Mouse (Mus musculus): ENCODE measurements around the gene Eps8l1. TPM values are rescaled to one million over a fixed set of nuclear protein-coding genes. Genes with fewer than 3 reads are reported as not detected.

The Eps8l1 gene
- polyA plus RNA-seq, 1 experiment = 15.0 TPM

- no peak overlapping the region for H3K4me3 ChIP-seq (ENCODE audit: insufficient read depth, low read length)
- H3K27ac ChIP-seq (ENCODE audit: insufficient read depth, low read length) = no peak overlapping the region
- TF ChIP-seq CTCF (IDR thresholded peaks at IDR 0.05; ENCODE audit: extremely low read depth, insufficient read depth, low read length) (no peak), POLR2A (IDR thresholded peaks at IDR 0.05; ENCODE audit: extremely low read depth, insufficient read depth, low read length) (no peak)
- peaks cover 4% of the 10 kb centered on the region for H3K4me1 ChIP-seq (ENCODE audit: control insufficient read depth, insufficient read depth, low read length)
These were observed 44.4 kb downstream of the Eps8l1 start for GRCm38 (mm10) chr7:4504646-4505435.

DNA sequence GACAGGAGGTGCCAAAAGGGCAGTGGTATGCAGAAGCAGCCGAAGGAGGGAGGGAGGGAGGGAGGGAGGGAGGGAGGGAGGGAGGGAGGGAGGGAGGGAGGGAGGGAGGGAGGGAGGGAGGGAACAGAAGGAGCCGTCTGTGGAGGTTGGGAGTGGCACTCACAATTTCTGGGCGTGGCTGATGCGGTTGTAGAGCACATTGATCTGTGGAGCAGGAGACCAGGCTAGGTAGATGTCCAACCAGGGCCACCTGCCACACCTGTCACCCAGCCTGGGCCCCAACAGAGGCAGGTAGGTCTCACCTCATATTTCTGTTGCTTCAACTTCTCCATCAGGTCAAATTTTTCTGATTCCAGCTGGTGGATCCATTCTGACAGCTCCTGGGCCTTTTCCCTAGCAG lies 46.7 kb downstream of the Eps8l1 start:
- no peaks in the 10 kb centered on the region for H3K4me1 ChIP-seq (ENCODE audit: control insufficient read depth, insufficient read depth, low read length)
- H3K4me3 ChIP-seq (ENCODE audit: insufficient read depth, low read length) = no peak overlapping the region
- TF ChIP-seq CTCF (IDR thresholded peaks at IDR 0.05; ENCODE audit: extremely low read depth, insufficient read depth, low read length) (no peak), POLR2A (IDR thresholded peaks at IDR 0.05; ENCODE audit: extremely low read depth, insufficient read depth, low read length) (no peak)
- H3K27ac ChIP-seq (ENCODE audit: insufficient read depth, low read length) = no peak overlapping the region

DNA sequence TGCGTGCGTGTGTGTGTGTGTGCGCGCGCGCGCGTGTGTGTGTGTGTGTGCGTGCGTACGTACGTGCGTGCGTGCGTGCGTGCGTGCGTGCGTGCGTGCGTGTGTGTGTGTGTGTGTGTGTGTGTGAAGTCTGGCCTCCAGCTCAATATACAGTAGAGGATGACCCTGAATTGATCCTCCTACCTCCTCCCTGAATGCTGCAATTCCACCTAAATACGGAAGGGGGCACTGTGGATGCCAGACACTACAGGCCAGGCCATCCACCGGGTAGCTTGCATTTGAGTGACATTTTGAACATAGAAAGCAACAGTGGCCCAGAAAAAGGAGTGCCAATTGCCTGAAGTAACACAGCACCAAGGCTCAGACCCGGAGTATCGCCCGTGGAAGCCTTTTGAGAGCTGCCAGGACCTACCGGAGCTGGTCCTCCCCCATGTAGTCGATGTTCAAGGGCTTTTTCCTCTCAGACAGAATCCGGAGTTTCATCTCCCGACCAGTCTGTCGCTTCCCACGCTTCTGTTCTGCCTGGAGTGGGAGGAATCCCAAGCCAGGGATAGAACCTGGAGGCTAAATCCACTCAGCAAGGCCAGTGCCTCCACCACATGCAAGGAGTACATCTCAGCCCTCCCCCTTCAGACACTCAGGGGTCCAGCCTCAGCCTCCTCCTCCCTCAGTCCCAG lies 47.7 kb downstream of the Eps8l1 start:
- TF ChIP-seq CTCF (IDR thresholded peaks at IDR 0.05; ENCODE audit: extremely low read depth, insufficient read depth, low read length) (0 out of 2 replicates have a peak, but pooled peaks have one; percentile 23), POLR2A (IDR thresholded peaks at IDR 0.05; ENCODE audit: extremely low read depth, insufficient read depth, low read length) (no peak)
- Histone ChIP-seq H3K27ac (ENCODE audit: insufficient read depth, low read length) (no peak overlapping the region), H3K4me3 (ENCODE audit: insufficient read depth, low read length) (no peak overlapping the region), H3K4me1 (ENCODE audit: control insufficient read depth, insufficient read depth, low read length) (no peaks in the 10 kb centered on the region)

DNA sequence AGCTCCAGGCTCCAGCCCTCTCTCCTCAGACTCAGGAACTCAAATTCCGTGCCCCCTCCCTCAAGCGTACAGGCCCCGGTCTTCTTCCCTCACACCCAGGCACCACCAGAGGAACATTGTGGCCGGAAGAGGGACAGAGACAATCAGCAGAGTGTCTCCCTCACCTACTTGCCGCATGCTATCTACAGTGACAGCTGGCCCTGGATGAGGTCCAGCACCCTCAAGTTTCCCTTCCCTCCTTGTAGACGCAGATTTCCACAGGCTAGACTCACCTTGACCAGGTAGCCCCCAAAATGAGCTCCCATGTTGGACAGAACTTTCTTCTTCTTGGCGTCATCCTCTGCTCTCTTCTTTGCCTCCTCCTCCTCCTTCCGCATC lies 48.3 kb downstream of the Eps8l1 start:
- Histone ChIP-seq H3K4me3 (ENCODE audit: insufficient read depth, low read length) (no peak overlapping the region), H3K4me1 (ENCODE audit: control insufficient read depth, insufficient read depth, low read length) (no peaks in the 10 kb centered on the region), H3K27ac (ENCODE audit: insufficient read depth, low read length) (no peak overlapping the region)
- TF ChIP-seq CTCF (IDR thresholded peaks at IDR 0.05; ENCODE audit: extremely low read depth, insufficient read depth, low read length) (no peak), POLR2A (IDR thresholded peaks at IDR 0.05; ENCODE audit: extremely low read depth, insufficient read depth, low read length) (no peak)

- Histone ChIP-seq H3K4me1 (ENCODE audit: control insufficient read depth, insufficient read depth, low read length) (no peaks in the 10 kb centered on the region), H3K27ac (ENCODE audit: insufficient read depth, low read length) (no peak overlapping the region), H3K4me3 (ENCODE audit: insufficient read depth, low read length) (no peak overlapping the region)
- TF ChIP-seq POLR2A (IDR thresholded peaks at IDR 0.05; ENCODE audit: extremely low read depth, insufficient read depth, low read length) (no peak), CTCF (IDR thresholded peaks at IDR 0.05; ENCODE audit: extremely low read depth, insufficient read depth, low read length) (peak; percentile 21; the same call in 1 of the 2 replicates)
These were observed 49.6 kb downstream of the Eps8l1 start for GRCm38 (mm10) chr7:4509863-4510608.

GRCm38 (mm10) chr7:4511489-4512224 lies 51.2 kb downstream of the Eps8l1 start:
- Histone ChIP-seq H3K4me3 (ENCODE audit: insufficient read depth, low read length) (no peak overlapping the region), H3K4me1 (ENCODE audit: control insufficient read depth, insufficient read depth, low read length) (no peaks in the 10 kb centered on the region), H3K27ac (ENCODE audit: insufficient read depth, low read length) (no peak overlapping the region)
- TF ChIP-seq CTCF (IDR thresholded peaks at IDR 0.05; ENCODE audit: extremely low read depth, insufficient read depth, low read length) (no peak), POLR2A (IDR thresholded peaks at IDR 0.05; ENCODE audit: extremely low read depth, insufficient read depth, low read length) (no peak)

GRCm38 (mm10) chr7:4513236-4513635 lies 52.8 kb downstream of the Eps8l1 start:
- TF ChIP-seq CTCF (IDR thresholded peaks at IDR 0.05; ENCODE audit: extremely low read depth, insufficient read depth, low read length) (peak; percentile 69), POLR2A (IDR thresholded peaks at IDR 0.05; ENCODE audit: extremely low read depth, insufficient read depth, low read length) (no peak)
- Histone ChIP-seq H3K4me1 (ENCODE audit: control insufficient read depth, insufficient read depth, low read length) (no peaks in the 10 kb centered on the region), H3K4me3 (ENCODE audit: insufficient read depth, low read length) (no peak overlapping the region), H3K27ac (ENCODE audit: insufficient read depth, low read length) (no peak overlapping the region)

DNA sequence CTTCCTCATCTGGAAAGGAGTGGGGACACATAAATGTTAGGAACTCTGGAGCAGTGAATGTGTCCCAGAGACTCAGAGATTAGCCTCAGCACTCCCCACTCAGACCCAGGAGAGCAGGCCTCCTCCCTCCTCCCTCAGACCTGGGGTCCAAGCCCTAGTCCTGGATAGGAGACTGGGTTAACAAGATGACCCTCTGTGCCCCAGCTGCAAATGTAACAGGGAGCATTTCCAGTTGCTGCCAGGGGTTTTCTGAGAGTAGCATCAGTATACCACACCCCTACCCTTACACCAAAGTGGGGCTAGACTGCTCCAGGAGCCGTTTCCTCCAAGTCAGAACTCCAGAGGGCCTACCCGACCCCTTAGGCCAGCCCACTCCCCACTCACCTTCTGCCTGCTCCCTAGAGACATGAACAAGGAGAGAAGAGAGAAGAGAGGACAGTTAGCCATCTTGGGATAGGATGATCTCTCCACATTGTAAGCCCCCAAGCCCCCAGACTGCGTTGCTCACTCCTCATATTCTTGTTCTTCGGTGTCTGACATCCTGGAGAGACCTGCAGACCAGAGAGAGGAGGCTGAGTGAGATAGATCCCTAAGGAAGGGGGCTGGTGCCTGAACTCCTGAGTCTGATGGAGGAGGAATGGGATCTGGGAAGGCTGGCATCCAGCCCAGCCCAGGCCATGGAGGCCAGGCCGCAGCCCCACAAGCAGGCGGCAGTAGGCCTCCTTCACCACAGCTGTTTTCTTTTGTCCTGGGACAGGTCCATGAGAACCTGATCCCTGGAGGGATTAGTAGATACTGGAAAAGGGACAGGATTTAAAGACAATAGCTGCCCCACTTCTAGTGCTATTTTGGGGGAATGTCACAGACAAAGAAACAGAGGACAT lies 53.6 kb downstream of the Eps8l1 start:
- H3K4me1 ChIP-seq (ENCODE audit: control insufficient read depth, insufficient read depth, low read length) = no peaks in the 10 kb centered on the region
- no peak overlapping the region for H3K27ac ChIP-seq (ENCODE audit: insufficient read depth, low read length)
- TF ChIP-seq CTCF (IDR thresholded peaks at IDR 0.05; ENCODE audit: extremely low read depth, insufficient read depth, low read length) = no peak
- no peak for TF ChIP-seq POLR2A (IDR thresholded peaks at IDR 0.05; ENCODE audit: extremely low read depth, insufficient read depth, low read length)
- H3K4me3 ChIP-seq (ENCODE audit: insufficient read depth, low read length) = no peak overlapping the region

All from cortical plate, adult 2 months (tissue).